Mouse (Mus musculus) limb, embryonic 10.5 days (tissue): Measurements from ENCODE around the gene Pgc. TPM values are rescaled to one million over a fixed set of nuclear protein-coding genes. Genes with fewer than 3 reads are reported as not detected.
A peak's percentile ranks its signal among the peaks of the same experiment; 100 is the strongest.

ENCODE experiments used
- DNase-seq: peaks from one replicate; pipeline ENCODE4 v3.0.0-alpha.2; 2017; ENCODE audit warnings: low spot score
- H3K27ac ChIP-seq: fragments of 300-500 bp; sonication (generic); 2 replicates; pipeline ENCODE4 v1.5.1; 2016; ENCODE audit warnings: mild to moderate bottlenecking
- H3K27me3 ChIP-seq: fragments of 300-500 bp; sonication (generic); 2 replicates; pipeline ENCODE4 v1.6.1; 2016; ENCODE audit warnings: low read depth, mild to moderate bottlenecking; ENCODE audit not compliant: poor library complexity, severe bottlenecking
- H3K36me3 ChIP-seq: fragments of 300-500 bp; sonication (generic); 2 replicates; pipeline ENCODE4 v1.6.1; 2016; ENCODE audit warnings: mild to moderate bottlenecking, moderate library complexity
- H3K4me1 ChIP-seq: fragments of 300-500 bp; sonication (generic); 2 replicates; pipeline ENCODE4 v1.6.1; 2016
- H3K4me3 ChIP-seq: fragments of 300-500 bp; sonication (generic); 2 replicates; pipeline ENCODE4 v1.5.1; 2016; ENCODE audit warnings: mild to moderate bottlenecking, moderate library complexity
- H3K9me3 ChIP-seq: fragments of 300-500 bp; sonication (generic); replicated peaks from 2 replicates; pipeline ENCODE4 v1.6.1; 2016; ENCODE audit warnings: mild to moderate bottlenecking
- WGBS: fragments of 180-500 bp; shearing (Covaris S2); methylation state at CpG from one replicate; pipeline ENCODE4 v1.1.7; 2016; 5-methylcytosine and 5-hydroxymethylcytosine counted together
- polyA plus RNA-seq: library from polyadenylated mRNA; unstranded; fragments of >200 nt; fragmentation: Nextera tagmentation; extraction: Ambion mirVana; gene quantifications from 2 replicates; pipeline ENCODE4 v1.2.1, GENCODE M21; 2016

Gene Pgc
- polyA plus RNA-seq, 1 experiment from 2014 or later, result not detected

GRCm38 (mm10) chr17:47762518-47763340, 36.1 kb downstream of the Pgc start:
- no peak overlapping the region for H3K27ac ChIP-seq

GRCm38 (mm10) chr17:47765986-47766385, 39.3 kb downstream of the Pgc start:
- Histone ChIP-seq H3K4me1 (peaks cover 12% of the 10 kb centered on the region), H3K27ac (no peak overlapping the region), H3K27me3 (peaks cover 35% of the 10 kb centered on the region), H3K4me3 (no peak overlapping the region), H3K36me3 (no peaks in the 10 kb centered on the region), H3K9me3 (no peaks in the 10 kb centered on the region)
- no peak for DNase-seq
- 75% methylated on average over 4 of the region's 4 CpGs for whole genome bisulfite sequencing

More at GRCm38 (mm10) chr17:47762518-47763340, 36.1 kb downstream of the Pgc start:
- DNase-seq, result no peak
- WGBS, result 83% methylated on average over 13 of the region's 13 CpGs
- H3K4me1 ChIP-seq, result peaks cover 2% of the 10 kb centered on the region
- H3K4me3 ChIP-seq, result no peak overlapping the region
- peaks cover 23% of the 10 kb centered on the region for H3K27me3 ChIP-seq
- H3K36me3 ChIP-seq, result no peaks in the 10 kb centered on the region
- no peaks in the 10 kb centered on the region for H3K9me3 ChIP-seq

GRCm38 (mm10) chr17:47766407-47767043, 39.9 kb downstream of the Pgc start:
- peaks cover 12% of the 10 kb centered on the region for H3K4me1 ChIP-seq
- DNase-seq, result no peak
- no peak overlapping the region for H3K27ac ChIP-seq
- WGBS, result 92% methylated on average over 6 of the region's 6 CpGs
- peaks cover 35% of the 10 kb centered on the region for H3K27me3 ChIP-seq
- H3K36me3 ChIP-seq, result no peaks in the 10 kb centered on the region
- H3K4me3 ChIP-seq, result no peak overlapping the region
- no peaks in the 10 kb centered on the region for H3K9me3 ChIP-seq

GRCm38 (mm10) chr17:47767081-47767455, 40.4 kb downstream of the Pgc start:
- 70% methylated on average over 2 of the region's 2 CpGs for WGBS
- H3K27ac ChIP-seq, result no peak overlapping the region
- H3K36me3 ChIP-seq, result 0 out of 2 replicates have a peak, but pooled peaks cover under 1% of the 10 kb centered on the region
- H3K4me3 ChIP-seq, result no peak overlapping the region
- DNase-seq, result no peak
- H3K9me3 ChIP-seq, result no peaks in the 10 kb centered on the region
- H3K27me3 ChIP-seq, result peaks cover 35% of the 10 kb centered on the region
- H3K4me1 ChIP-seq, result peaks cover 12% of the 10 kb centered on the region

- H3K9me3 ChIP-seq, result no peaks in the 10 kb centered on the region
- no peak overlapping the region for H3K27ac ChIP-seq
- H3K36me3 ChIP-seq, result 0 out of 2 replicates have a peak, but pooled peaks cover 4% of the 10 kb centered on the region
- H3K4me3 ChIP-seq, result no peak overlapping the region
- DNase-seq, result no peak
- peaks cover 12% of the 10 kb centered on the region for H3K4me1 ChIP-seq
- 42% methylated on average over 15 of the region's 17 CpGs for WGBS
- H3K27me3 ChIP-seq, result peaks cover 35% of the 10 kb centered on the region
These were observed 41.0 kb downstream of the Pgc start for GRCm38 (mm10) chr17:47767456-47768141.

GRCm38 (mm10) chr17:47768707-47769276, 42.1 kb downstream of the Pgc start:
- H3K27ac ChIP-seq, result no peak overlapping the region
- peaks cover 17% of the 10 kb centered on the region for H3K4me1 ChIP-seq
- 48% methylated on average over 12 of the region's 12 CpGs for WGBS

GRCm38 (mm10) chr17:47769389-47770299, 43.0 kb downstream of the Pgc start:
- WGBS, result 88% methylated on average over 11 of the region's 11 CpGs
- Histone ChIP-seq H3K4me1 (peaks cover 20% of the 10 kb centered on the region), H3K4me3 (no peak overlapping the region), H3K9me3 (no peaks in the 10 kb centered on the region), H3K27me3 (peaks cover 33% of the 10 kb centered on the region), H3K36me3 (0 out of 2 replicates have a peak, but pooled peaks cover 4% of the 10 kb centered on the region), H3K27ac (0 out of 2 replicates have a peak overlapping the region, but pooled peaks have one; percentile 3)
- no peak for DNase-seq

More at GRCm38 (mm10) chr17:47768707-47769276, 42.1 kb downstream of the Pgc start:
- Histone ChIP-seq H3K4me3 (no peak overlapping the region), H3K27me3 (peaks cover 35% of the 10 kb centered on the region), H3K36me3 (0 out of 2 replicates have a peak, but pooled peaks cover 4% of the 10 kb centered on the region), H3K9me3 (no peaks in the 10 kb centered on the region)
- DNase-seq, result no peak

- H3K4me1 ChIP-seq, result peaks cover 22% of the 10 kb centered on the region
- 0 out of 2 replicates have a peak, but pooled peaks cover 5% of the 10 kb centered on the region for H3K27me3 ChIP-seq
- no peak overlapping the region for H3K4me3 ChIP-seq
- H3K27ac ChIP-seq, result peak overlapping the region; percentile 70
- DNase-seq, result no peak
- H3K9me3 ChIP-seq, result no peaks in the 10 kb centered on the region
- 0 out of 2 replicates have a peak, but pooled peaks cover 4% of the 10 kb centered on the region for H3K36me3 ChIP-seq
- WGBS, result 44% methylated on average over 6 of the region's 6 CpGs
These were observed 47.0 kb downstream of the Pgc start for GRCm38 (mm10) chr17:47773604-47774003.

- no peak overlapping the region for H3K4me3 ChIP-seq
- H3K27me3 ChIP-seq, result no peaks in the 10 kb centered on the region
- peaks cover 25% of the 10 kb centered on the region for H3K4me1 ChIP-seq
- 58% methylated on average over 2 of the region's 2 CpGs for WGBS
- 0 out of 2 replicates have a peak, but pooled peaks cover 3% of the 10 kb centered on the region for H3K36me3 ChIP-seq
- H3K9me3 ChIP-seq, result no peaks in the 10 kb centered on the region
- H3K27ac ChIP-seq, result no peak overlapping the region
- DNase-seq, result no peak
These were observed 50.5 kb downstream of the Pgc start for GRCm38 (mm10) chr17:47777141-47777540.

- Histone ChIP-seq H3K4me1 (peaks cover 30% of the 10 kb centered on the region), H3K27ac (no peak overlapping the region), H3K27me3 (peaks cover 15% of the 10 kb centered on the region), H3K36me3 (no peaks in the 10 kb centered on the region), H3K9me3 (no peaks in the 10 kb centered on the region), H3K4me3 (no peak overlapping the region)
- no peak for DNase-seq
- WGBS, result 85% methylated on average over 10 of the region's 10 CpGs
These were observed 53.8 kb downstream of the Pgc start for GRCm38 (mm10) chr17:47780470-47780869.

GRCm38 (mm10) chr17:47782486-47782885, 55.8 kb downstream of the Pgc start:
- Histone ChIP-seq H3K27ac (no peak overlapping the region), H3K27me3 (peaks cover 35% of the 10 kb centered on the region), H3K9me3 (no peaks in the 10 kb centered on the region), H3K4me3 (no peak overlapping the region), H3K36me3 (no peaks in the 10 kb centered on the region), H3K4me1 (peaks cover 45% of the 10 kb centered on the region)
- 88% methylated on average over 3 of the region's 3 CpGs for WGBS
- DNase-seq, result no peak
